Mouse (Mus musculus): Measurements from ENCODE around the gene Zdhhc6. TPM values are rescaled to one million over a fixed set of nuclear protein-coding genes. Genes with fewer than 3 reads are reported as not detected.

Zdhhc6 gene
- polyA plus RNA-seq, 1 experiment from 2014 or later: 63.9 TPM

- Histone ChIP-seq H3K27ac (replicated peaks in 1 of 2; ENCODE audit: control insufficient read depth in 1 of 2, insufficient read depth in 1 of 2, low read depth in 2 of 2, low read length in 2 of 2) (no peak overlapping the region), H3K36me3 (ENCODE audit: control insufficient read depth, insufficient read depth, low read length) (peaks cover 71% of the 10 kb centered on the region), H3K4me2 (ENCODE audit: low read length) (no peak overlapping the region), H3K4me3 (ENCODE audit: control insufficient read depth in 1 of 2, insufficient read depth in 1 of 2, low read depth in 1 of 2, low read length in 2 of 2) (no peak overlapping the region), H3K9ac (ENCODE audit: low read length) (no peak overlapping the region), H3K9me3 (ENCODE audit: control insufficient read depth, low read length) (no peaks in the 10 kb centered on the region), H3K27me3 (ENCODE audit: control insufficient read depth, insufficient read depth, low read length) (no peaks in the 10 kb centered on the region), H3K4me1 (ENCODE audit: control insufficient read depth in 2 of 2, insufficient read depth in 2 of 2, low read length in 2 of 2) (peaks cover 0 to 12% of the 10 kb centered on the region in 2 experiments; a peak in 2 of 4 replicates)
- 88% methylated on average over 8 of the region's 8 CpGs for WGBS
- no peak for ATAC-seq (ENCODE audit: insufficient number of reproducible peaks, insufficient read depth, low FRiP score, low read depth)
Measured at GRCm38 (mm10) chr19:55311874-55312273, 4.0 kb downstream of the Zdhhc6 start.

- Histone ChIP-seq H3K36me3 (ENCODE audit: control insufficient read depth, insufficient read depth, low read length) (peaks cover 89% of the 10 kb centered on the region), H3K27me3 (ENCODE audit: control insufficient read depth, insufficient read depth, low read length) (no peaks in the 10 kb centered on the region), H3K27ac (replicated peaks in 1 of 2; ENCODE audit: control insufficient read depth in 1 of 2, insufficient read depth in 1 of 2, low read depth in 2 of 2, low read length in 2 of 2) (no peak overlapping the region), H3K9ac (ENCODE audit: low read length) (no peak overlapping the region), H3K4me2 (ENCODE audit: low read length) (no peak overlapping the region), H3K4me1 (ENCODE audit: control insufficient read depth in 2 of 2, insufficient read depth in 2 of 2, low read length in 2 of 2) (no peaks in the 10 kb centered on the region), H3K9me3 (ENCODE audit: control insufficient read depth, low read length) (no peaks in the 10 kb centered on the region), H3K4me3 (ENCODE audit: control insufficient read depth in 1 of 2, insufficient read depth in 1 of 2, low read depth in 1 of 2, low read length in 2 of 2) (no peak overlapping the region)
- no peak for ATAC-seq (ENCODE audit: insufficient number of reproducible peaks, insufficient read depth, low FRiP score, low read depth)
Measured at GRCm38 (mm10) chr19:55305024-55305423, 10.8 kb downstream of the Zdhhc6 start.

GRCm38 (mm10) chr19:55300525-55300924 lies 15.3 kb downstream of the Zdhhc6 start:
- Histone ChIP-seq H3K4me3 (ENCODE audit: control insufficient read depth in 1 of 2, insufficient read depth in 1 of 2, low read depth in 1 of 2, low read length in 2 of 2) (no peak overlapping the region), H3K27me3 (ENCODE audit: control insufficient read depth, insufficient read depth, low read length) (no peaks in the 10 kb centered on the region), H3K4me1 (ENCODE audit: control insufficient read depth in 2 of 2, insufficient read depth in 2 of 2, low read length in 2 of 2) (no peaks in the 10 kb centered on the region), H3K27ac (replicated peaks in 1 of 2; ENCODE audit: control insufficient read depth in 1 of 2, insufficient read depth in 1 of 2, low read depth in 2 of 2, low read length in 2 of 2) (no peak overlapping the region), H3K9ac (ENCODE audit: low read length) (no peak overlapping the region), H3K9me3 (ENCODE audit: control insufficient read depth, low read length) (no peaks in the 10 kb centered on the region), H3K4me2 (ENCODE audit: low read length) (no peak overlapping the region), H3K36me3 (ENCODE audit: control insufficient read depth, insufficient read depth, low read length) (peaks cover 90% of the 10 kb centered on the region)
- no peak for ATAC-seq (ENCODE audit: insufficient number of reproducible peaks, insufficient read depth, low FRiP score, low read depth)
- WGBS: 82% methylated on average over 3 of the region's 3 CpGs

DNA sequence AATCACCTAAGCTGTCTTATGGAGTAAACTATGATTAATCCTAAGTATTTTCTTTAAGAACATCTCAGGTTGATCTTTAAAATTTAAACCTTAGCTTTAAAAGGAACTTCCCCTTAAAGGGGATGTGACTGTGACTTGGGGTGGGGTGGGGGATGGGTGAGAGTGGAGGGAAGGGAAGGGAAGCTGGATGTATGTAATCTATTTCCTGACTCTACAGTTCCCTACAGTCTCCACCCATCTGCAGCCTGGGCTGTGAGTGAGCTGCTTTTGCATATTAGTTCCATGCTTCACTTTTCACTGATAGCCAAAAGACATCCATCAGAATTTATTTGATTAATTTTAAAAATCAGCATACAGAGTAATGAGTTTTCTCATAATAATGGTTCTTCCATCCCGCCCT lies 16.5 kb downstream of the Zdhhc6 start:
- Histone ChIP-seq H3K4me3 (ENCODE audit: control insufficient read depth in 1 of 2, insufficient read depth in 1 of 2, low read depth in 1 of 2, low read length in 2 of 2) (no peak overlapping the region), H3K27ac (replicated peaks in 1 of 2; ENCODE audit: control insufficient read depth in 1 of 2, insufficient read depth in 1 of 2, low read depth in 2 of 2, low read length in 2 of 2) (no peak overlapping the region), H3K9ac (ENCODE audit: low read length) (no peak overlapping the region), H3K27me3 (ENCODE audit: control insufficient read depth, insufficient read depth, low read length) (no peaks in the 10 kb centered on the region), H3K9me3 (ENCODE audit: control insufficient read depth, low read length) (no peaks in the 10 kb centered on the region), H3K4me2 (ENCODE audit: low read length) (no peak overlapping the region), H3K36me3 (ENCODE audit: control insufficient read depth, insufficient read depth, low read length) (peaks cover 95% of the 10 kb centered on the region), H3K4me1 (ENCODE audit: control insufficient read depth in 2 of 2, insufficient read depth in 2 of 2, low read length in 2 of 2) (no peaks in the 10 kb centered on the region)
- ATAC-seq (ENCODE audit: insufficient number of reproducible peaks, insufficient read depth, low FRiP score, low read depth): no peak
- 94% methylated on average over 1 of the region's 1 CpGs for WGBS

DNA sequence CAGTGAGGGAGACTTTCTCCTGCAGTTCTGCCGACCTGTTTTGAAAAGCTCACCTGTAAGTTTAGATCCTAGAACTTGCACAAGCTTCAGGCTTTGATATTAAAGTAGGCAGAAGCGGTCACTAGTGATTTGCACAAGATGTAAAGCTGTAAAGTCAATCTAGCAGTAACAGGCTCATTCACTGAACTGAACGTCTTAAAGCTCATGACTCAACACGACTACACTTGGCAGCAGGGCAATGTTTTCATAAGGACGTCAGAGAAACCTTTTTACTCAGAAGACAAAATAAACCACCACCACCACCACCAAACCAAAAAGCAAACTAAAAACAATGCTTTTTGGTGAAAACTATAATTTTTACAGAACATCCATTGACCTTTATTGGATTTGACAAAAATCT lies 17.9 kb downstream of the Zdhhc6 start:
- Histone ChIP-seq H3K36me3 (ENCODE audit: control insufficient read depth, insufficient read depth, low read length) (peaks cover 88% of the 10 kb centered on the region), H3K27me3 (ENCODE audit: control insufficient read depth, insufficient read depth, low read length) (no peaks in the 10 kb centered on the region), H3K9ac (ENCODE audit: low read length) (no peak overlapping the region), H3K27ac (replicated peaks in 1 of 2; ENCODE audit: control insufficient read depth in 1 of 2, insufficient read depth in 1 of 2, low read depth in 2 of 2, low read length in 2 of 2) (no peak overlapping the region), H3K4me1 (ENCODE audit: control insufficient read depth in 2 of 2, insufficient read depth in 2 of 2, low read length in 2 of 2) (no peaks in the 10 kb centered on the region), H3K4me2 (ENCODE audit: low read length) (no peak overlapping the region), H3K4me3 (ENCODE audit: control insufficient read depth in 1 of 2, insufficient read depth in 1 of 2, low read depth in 1 of 2, low read length in 2 of 2) (no peak overlapping the region), H3K9me3 (ENCODE audit: control insufficient read depth, low read length) (no peaks in the 10 kb centered on the region)
- 80% methylated on average over 5 of the region's 5 CpGs for WGBS
- no peak for ATAC-seq (ENCODE audit: insufficient number of reproducible peaks, insufficient read depth, low FRiP score, low read depth)

GRCm38 (mm10) chr19:55297489-55297888 lies 18.3 kb downstream of the Zdhhc6 start:
- 83% methylated on average over 2 of the region's 2 CpGs for WGBS
- no peak overlapping the region for H3K9ac ChIP-seq (ENCODE audit: low read length)

GRCm38 (mm10) chr19:55296301-55296700 lies 19.5 kb downstream of the Zdhhc6 start:
- Histone ChIP-seq H3K4me3 (ENCODE audit: control insufficient read depth in 1 of 2, insufficient read depth in 1 of 2, low read depth in 1 of 2, low read length in 2 of 2) (no peak overlapping the region), H3K4me1 (ENCODE audit: control insufficient read depth in 2 of 2, insufficient read depth in 2 of 2, low read length in 2 of 2) (no peaks in the 10 kb centered on the region), H3K36me3 (ENCODE audit: control insufficient read depth, insufficient read depth, low read length) (peaks cover 75% of the 10 kb centered on the region), H3K27me3 (ENCODE audit: control insufficient read depth, insufficient read depth, low read length) (no peaks in the 10 kb centered on the region), H3K27ac (replicated peaks in 1 of 2; ENCODE audit: control insufficient read depth in 1 of 2, insufficient read depth in 1 of 2, low read depth in 2 of 2, low read length in 2 of 2) (no peak overlapping the region), H3K9me3 (ENCODE audit: control insufficient read depth, low read length) (no peaks in the 10 kb centered on the region), H3K4me2 (ENCODE audit: low read length) (no peak overlapping the region), H3K9ac (ENCODE audit: low read length) (no peak overlapping the region)
- ATAC-seq (ENCODE audit: insufficient number of reproducible peaks, insufficient read depth, low FRiP score, low read depth): no peak
- 82% methylated on average over 2 of the region's 2 CpGs for WGBS

More at GRCm38 (mm10) chr19:55297489-55297888, 18.3 kb downstream of the Zdhhc6 start:
- Histone ChIP-seq H3K4me3 (ENCODE audit: control insufficient read depth in 1 of 2, insufficient read depth in 1 of 2, low read depth in 1 of 2, low read length in 2 of 2) (no peak overlapping the region), H3K4me2 (ENCODE audit: low read length) (no peak overlapping the region), H3K4me1 (ENCODE audit: control insufficient read depth in 2 of 2, insufficient read depth in 2 of 2, low read length in 2 of 2) (no peaks in the 10 kb centered on the region), H3K36me3 (ENCODE audit: control insufficient read depth, insufficient read depth, low read length) (peaks cover 83% of the 10 kb centered on the region), H3K27me3 (ENCODE audit: control insufficient read depth, insufficient read depth, low read length) (no peaks in the 10 kb centered on the region), H3K9me3 (ENCODE audit: control insufficient read depth, low read length) (no peaks in the 10 kb centered on the region), H3K27ac (replicated peaks in 1 of 2; ENCODE audit: control insufficient read depth in 1 of 2, insufficient read depth in 1 of 2, low read depth in 2 of 2, low read length in 2 of 2) (no peak overlapping the region)
- ATAC-seq (ENCODE audit: insufficient number of reproducible peaks, insufficient read depth, low FRiP score, low read depth): no peak

DNA sequence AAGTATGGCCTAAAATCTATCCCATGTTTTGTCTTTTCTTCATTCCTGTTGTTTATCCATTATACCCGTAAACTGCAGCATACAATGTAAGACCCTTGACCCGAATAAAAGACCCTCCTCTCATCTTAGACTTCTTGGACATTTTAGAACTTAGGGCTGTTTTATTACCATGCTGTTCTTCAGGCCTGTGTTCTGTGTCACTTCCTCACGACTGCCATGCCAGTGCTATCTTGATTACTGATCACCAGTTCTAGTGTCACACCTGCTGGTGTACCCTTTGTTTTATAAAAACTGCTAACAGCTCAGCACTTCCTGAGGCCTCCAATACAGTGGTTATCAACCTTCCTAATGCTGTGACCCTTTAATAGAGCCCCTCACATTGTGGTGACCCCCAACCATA lies 20.3 kb downstream of the Zdhhc6 start:
- no peak overlapping the region for H3K4me3 ChIP-seq (ENCODE audit: control insufficient read depth in 1 of 2, insufficient read depth in 1 of 2, low read depth in 1 of 2, low read length in 2 of 2)
- no peak overlapping the region for H3K27ac ChIP-seq (replicated peaks in 1 of 2; ENCODE audit: control insufficient read depth in 1 of 2, insufficient read depth in 1 of 2, low read depth in 2 of 2, low read length in 2 of 2)
- no peaks in the 10 kb centered on the region for H3K9me3 ChIP-seq (ENCODE audit: control insufficient read depth, low read length)
- no peaks in the 10 kb centered on the region for H3K27me3 ChIP-seq (ENCODE audit: control insufficient read depth, insufficient read depth, low read length)
- H3K4me2 ChIP-seq (ENCODE audit: low read length): no peak overlapping the region
- ATAC-seq (ENCODE audit: insufficient number of reproducible peaks, insufficient read depth, low FRiP score, low read depth): no peak
- 79% methylated on average over 3 of the region's 3 CpGs for WGBS
- H3K9ac ChIP-seq (ENCODE audit: low read length): no peak overlapping the region
- H3K36me3 ChIP-seq (ENCODE audit: control insufficient read depth, insufficient read depth, low read length): peaks cover 72% of the 10 kb centered on the region
- no peaks in the 10 kb centered on the region for H3K4me1 ChIP-seq (ENCODE audit: control insufficient read depth in 2 of 2, insufficient read depth in 2 of 2, low read length in 2 of 2)

Data from heart, embryonic 14.5 days (tissue).